Mouse (Mus musculus) liver, embryonic 12.5 days (tissue): ENCODE measurements around the gene Opn1mw. TPM values are rescaled to one million over a fixed set of nuclear protein-coding genes. Genes with fewer than 3 reads are reported as not detected.
"Not testable (repeated sequence)": the region's sequence is repeated elsewhere in the genome, so short reads cannot be mapped to it uniquely, and the experiment has no call there.

Experiments
- ATAC-seq: fragments of 200-750 bp; cut with Nextera tagmentation; 2 replicates; pipeline ENCODE4 v1.8.0; 2017; ENCODE audit warnings: moderate number of reproducible peaks, mild to moderate bottlenecking, moderate library complexity
- H3K27ac ChIP-seq: fragments of 300-500 bp; sonication (generic); 2 replicates; pipeline ENCODE4 v1.5.1; 2016; ENCODE audit warnings: mild to moderate bottlenecking
- H3K27me3 ChIP-seq: fragments of 300-500 bp; sonication (generic); replicated peaks from 2 replicates; pipeline ENCODE4 v1.6.1; 2016; ENCODE audit warnings: mild to moderate bottlenecking, moderate library complexity
- H3K36me3 ChIP-seq: fragments of 300-500 bp; sonication (generic); 2 replicates; pipeline ENCODE4 v1.6.1; 2016; ENCODE audit warnings: mild to moderate bottlenecking, moderate library complexity
- H3K4me1 ChIP-seq: fragments of 300-500 bp; sonication (generic); 2 replicates; pipeline ENCODE4 v1.6.1; 2016
- H3K4me2 ChIP-seq: fragments of 300-500 bp; sonication (generic); 2 replicates; pipeline ENCODE4 v1.6.1; 2016; ENCODE audit warnings: mild to moderate bottlenecking, moderate library complexity
- H3K4me3 ChIP-seq: fragments of 300-500 bp; sonication (generic); 2 replicates; pipeline ENCODE4 v1.5.1; 2016; ENCODE audit warnings: mild to moderate bottlenecking, moderate library complexity
- H3K9ac ChIP-seq: fragments of 300-500 bp; sonication (generic); 2 replicates; pipeline ENCODE4 v1.6.1; 2016; ENCODE audit warnings: mild to moderate bottlenecking, moderate library complexity
- H3K9me3 ChIP-seq: fragments of 300-500 bp; sonication (generic); replicated peaks from 2 replicates; pipeline ENCODE4 v1.6.1; 2016; ENCODE audit warnings: mild to moderate bottlenecking, moderate library complexity
- WGBS: fragments of 180-500 bp; shearing (Covaris S2); methylation state at CpG from one replicate; pipeline ENCODE4 v1.1.7; 2016; ENCODE audit not compliant: insufficient replicate concordance; 5-methylcytosine and 5-hydroxymethylcytosine counted together
- polyA plus RNA-seq: library from polyadenylated mRNA; unstranded; fragments of >200 nt; fragmentation: Nextera tagmentation; extraction: Ambion mirVana; gene quantifications from 2 replicates; pipeline ENCODE4 v1.2.1, GENCODE M21; 2016

Gene Opn1mw
- not detected in 2 replicates for polyA plus RNA-seq

GRCm38 (mm10) chrX:74127164-74127563 is at the start of gene Opn1mw:
Opn1mw (plus strand) TSS chrX:74127464.
- Histone ChIP-seq H3K4me1 (no peaks in the 10 kb centered on the region), H3K9ac (no peak within 1 kb of the TSS), H3K4me3 (no peak within 1 kb of the TSS), H3K27ac (no peak within 1 kb of the TSS), H3K4me2 (no peak within 1 kb of the TSS), H3K36me3 (no peaks in the 10 kb centered on the region), H3K9me3 (no peaks in the 10 kb centered on the region), H3K27me3 (peaks cover 18% of the 10 kb centered on the region)
- ATAC-seq = no peak

GRCm38 (mm10) chrX:74084276-74084837 is 42.9 kb upstream of the Opn1mw start:
- Histone ChIP-seq H3K27me3 (peaks cover 17% of the 10 kb centered on the region), H3K9me3 (no peaks in the 10 kb centered on the region), H3K36me3 (peaks cover 2% of the 10 kb centered on the region; the same call in 1 of the 2 replicates), H3K27ac (peak overlapping the region; percentile 90), H3K4me1 (peaks cover 30% of the 10 kb centered on the region), H3K4me3 (peak overlapping the region; percentile 75), H3K9ac (peak overlapping the region; percentile 87), H3K4me2 (peak overlapping the region; percentile 75)
- no peak for ATAC-seq
- WGBS = 15% methylated on average over 17 of the region's 17 CpGs

GRCm38 (mm10) chrX:74084946-74085498 is 42.2 kb upstream of the Opn1mw start:
- H3K4me2 ChIP-seq = peak overlapping the region; percentile 75
- H3K36me3 ChIP-seq = no peaks in the 10 kb centered on the region
- peaks cover 30% of the 10 kb centered on the region for H3K4me1 ChIP-seq
- H3K27ac ChIP-seq = peak overlapping the region; percentile 90
- H3K9ac ChIP-seq = peak overlapping the region; percentile 87
- WGBS = 10% methylated on average over 36 of the region's 56 CpGs
- peak; percentile 66 for ATAC-seq
- no peaks in the 10 kb centered on the region for H3K9me3 ChIP-seq
- peaks cover 17% of the 10 kb centered on the region for H3K27me3 ChIP-seq
- peak overlapping the region; percentile 75 for H3K4me3 ChIP-seq

- H3K9me3 ChIP-seq = no peaks in the 10 kb centered on the region
- 2% methylated on average over 26 of the region's 27 CpGs for WGBS
- peak overlapping the region; percentile 90 for H3K27ac ChIP-seq
- ATAC-seq = peak; percentile 98
- peak overlapping the region; percentile 75 for H3K4me2 ChIP-seq
- H3K9ac ChIP-seq = peak overlapping the region; percentile 87
- H3K4me3 ChIP-seq = peak overlapping the region; percentile 75
- H3K4me1 ChIP-seq = peaks cover 30% of the 10 kb centered on the region
- H3K36me3 ChIP-seq = no peaks in the 10 kb centered on the region
- H3K27me3 ChIP-seq = peaks cover 17% of the 10 kb centered on the region
Measured at GRCm38 (mm10) chrX:74085601-74086038, 41.6 kb upstream of the Opn1mw start.

GRCm38 (mm10) chrX:74095130-74095529 is 32.1 kb upstream of the Opn1mw start:
- Histone ChIP-seq H3K27me3 (peaks cover 3% of the 10 kb centered on the region; the same call in 1 of the 2 replicates), H3K27ac (no peak overlapping the region), H3K9me3 (no peaks in the 10 kb centered on the region), H3K4me1 (no peaks in the 10 kb centered on the region), H3K4me2 (no peak overlapping the region), H3K4me3 (no peak overlapping the region), H3K36me3 (no peaks in the 10 kb centered on the region), H3K9ac (no peak overlapping the region)
- no peak for ATAC-seq
- WGBS = 41% methylated on average over 1 of the region's 1 CpGs

GRCm38 (mm10) chrX:74103457-74104188 is 23.6 kb upstream of the Opn1mw start:
- H3K4me3 ChIP-seq = no peak overlapping the region
- H3K27ac ChIP-seq = no peak overlapping the region
- H3K9me3 ChIP-seq = no peaks in the 10 kb centered on the region

GRCm38 (mm10) chrX:74105916-74106315 is 21.3 kb upstream of the Opn1mw start:
- H3K4me3 ChIP-seq = no peak overlapping the region
- WGBS = 34% methylated on average over 2 of the region's 2 CpGs
- H3K9ac ChIP-seq = no peak overlapping the region
- no peak overlapping the region for H3K4me2 ChIP-seq
- no peaks in the 10 kb centered on the region for H3K36me3 ChIP-seq
- no peaks in the 10 kb centered on the region for H3K4me1 ChIP-seq
- H3K27me3 ChIP-seq = peaks cover 8% of the 10 kb centered on the region
- no peaks in the 10 kb centered on the region for H3K9me3 ChIP-seq
- no peak overlapping the region for H3K27ac ChIP-seq
- ATAC-seq = no peak

More at GRCm38 (mm10) chrX:74103457-74104188, 23.6 kb upstream of the Opn1mw start:
- Histone ChIP-seq H3K4me1 (no peaks in the 10 kb centered on the region), H3K27me3 (peaks cover 5% of the 10 kb centered on the region), H3K36me3 (no peaks in the 10 kb centered on the region), H3K9ac (no peak overlapping the region), H3K4me2 (no peak overlapping the region)
- ATAC-seq = no peak
- 40% methylated on average over 4 of the region's 4 CpGs for WGBS

- peaks cover 8% of the 10 kb centered on the region for H3K27me3 ChIP-seq
- H3K4me3 ChIP-seq = no peak overlapping the region
- H3K9me3 ChIP-seq = no peaks in the 10 kb centered on the region
- H3K36me3 ChIP-seq = no peaks in the 10 kb centered on the region
- no peak overlapping the region for H3K27ac ChIP-seq
- no peak overlapping the region for H3K9ac ChIP-seq
- WGBS = 28% methylated on average over 3 of the region's 3 CpGs
- H3K4me1 ChIP-seq = no peaks in the 10 kb centered on the region
- ATAC-seq = no peak
- H3K4me2 ChIP-seq = no peak overlapping the region
Measured at GRCm38 (mm10) chrX:74108747-74109146, 18.5 kb upstream of the Opn1mw start.

- Histone ChIP-seq H3K4me1 (no peaks in the 10 kb centered on the region), H3K36me3 (no peaks in the 10 kb centered on the region), H3K27me3 (no peaks in the 10 kb centered on the region; the same call in 1 of the 2 replicates), H3K4me2 (no peak overlapping the region), H3K27ac (no peak overlapping the region), H3K9me3 (no peaks in the 10 kb centered on the region), H3K9ac (no peak overlapping the region), H3K4me3 (no peak overlapping the region)
- ATAC-seq = no peak
Measured at GRCm38 (mm10) chrX:74114036-74114435, 13.2 kb upstream of the Opn1mw start.

- Histone ChIP-seq H3K36me3 (no peaks in the 10 kb centered on the region), H3K4me1 (no peaks in the 10 kb centered on the region), H3K9ac (peak overlapping the region; percentile 53), H3K27ac (no peak overlapping the region), H3K9me3 (no peaks in the 10 kb centered on the region), H3K4me2 (peak overlapping the region; percentile 57), H3K27me3 (no peaks in the 10 kb centered on the region; the same call in 1 of the 2 replicates), H3K4me3 (peak overlapping the region; percentile 47)
- peak; percentile 60; the same call in 1 of the 2 replicates for ATAC-seq
- 8% methylated on average over 10 of the region's 10 CpGs for WGBS
Measured at GRCm38 (mm10) chrX:74115511-74115910, 11.8 kb upstream of the Opn1mw start.

- Histone ChIP-seq H3K4me2 (no peak overlapping the region), H3K4me1 (no peaks in the 10 kb centered on the region), H3K4me3 (no peak overlapping the region), H3K27ac (no peak overlapping the region), H3K27me3 (peaks cover 18% of the 10 kb centered on the region), H3K9ac (no peak overlapping the region), H3K9me3 (no peaks in the 10 kb centered on the region), H3K36me3 (no peaks in the 10 kb centered on the region)
- WGBS = 40% methylated on average over 2 of the region's 2 CpGs
- ATAC-seq = no peak
Measured at GRCm38 (mm10) chrX:74124975-74125374, 2.3 kb upstream of the Opn1mw start.

GRCm38 (mm10) chrX:74135263-74135662 is 8.0 kb downstream of the Opn1mw start, which contains the start of gene Mecp2:
Mecp2 (minus strand) TSS chrX:74135363.
- WGBS = 15% methylated on average over 1 of the region's 1 CpGs
- H3K27ac ChIP-seq, H3K9me3 ChIP-seq, H3K4me3 ChIP-seq, H3K4me2 ChIP-seq, H3K36me3 ChIP-seq, H3K4me1 ChIP-seq, ATAC-seq, H3K9ac ChIP-seq: not testable (repeated sequence)
- peaks cover 15% of the 10 kb centered on the region; the same call in 1 of the 2 replicates for H3K27me3 ChIP-seq
